Mouse (Mus musculus) forelimb bud, embryonic 11.5 days (tissue): ENCODE measurements around the gene Ccdc87.
"Not testable (repeated sequence)": the region's sequence is repeated elsewhere in the genome, so short reads cannot be mapped to it uniquely, and the experiment has no call there.

Source experiments
- DNase-seq: peaks from one replicate; pipeline ENCODE4 v3.0.0-alpha.2; 2012; ENCODE audit warnings: low read depth, low spot score

Gene Ccdc87

GRCm38 (mm10) chr19:4838526-4839140, 533 bp upstream of the Ccdc87 start:
- no peak for DNase-seq

DNA sequence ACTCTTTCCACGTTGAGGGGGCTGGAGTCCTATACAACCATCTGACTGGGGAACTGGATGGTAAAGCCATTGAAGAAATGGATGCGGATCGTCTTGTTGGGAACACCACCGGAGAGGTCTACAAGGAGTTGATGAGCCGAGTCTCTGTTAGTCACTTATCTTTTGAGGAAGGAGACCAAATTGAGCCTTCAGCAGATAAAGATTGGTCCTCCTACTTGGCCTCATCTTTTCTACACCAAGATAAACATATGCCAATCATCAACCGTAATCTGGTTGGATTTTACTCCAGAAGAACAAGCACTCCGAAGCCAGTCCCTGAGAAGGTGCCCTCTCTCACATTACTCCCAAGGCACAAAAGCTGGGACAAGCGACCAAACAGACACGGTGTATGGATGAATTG, 1.7 kb downstream of the Ccdc87 start:
- DNase-seq, result no peak

GRCm38 (mm10) chr19:4842611-4843010, 3.4 kb downstream of the Ccdc87 start:
- no peak for DNase-seq

GRCm38 (mm10) chr19:4845846-4846245, 6.7 kb downstream of the Ccdc87 start:
- DNase-seq, result no peak

DNA sequence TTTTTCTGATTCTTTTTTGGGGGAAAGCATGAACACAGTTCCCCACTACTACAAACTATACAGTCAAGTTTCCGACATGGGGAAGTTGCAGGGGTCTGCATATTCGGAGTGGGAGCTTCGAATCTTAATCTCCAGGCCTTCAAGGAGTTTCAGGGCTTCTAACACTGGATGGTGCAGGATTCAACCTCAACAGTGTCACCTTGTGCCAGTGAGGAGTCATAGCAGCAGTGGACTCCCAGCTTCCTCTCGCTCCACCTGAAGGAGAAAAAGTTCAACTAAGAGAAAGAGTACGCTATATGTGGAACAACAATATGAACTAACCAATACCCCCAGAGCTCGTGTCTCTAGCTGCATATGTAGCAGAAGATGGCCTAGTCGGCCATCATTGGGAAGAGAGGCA, 8.3 kb downstream of the Ccdc87 start:
- no peak for DNase-seq

GRCm38 (mm10) chr19:4849800-4850199, 10.6 kb downstream of the Ccdc87 start:
- DNase-seq, result no peak

DNA sequence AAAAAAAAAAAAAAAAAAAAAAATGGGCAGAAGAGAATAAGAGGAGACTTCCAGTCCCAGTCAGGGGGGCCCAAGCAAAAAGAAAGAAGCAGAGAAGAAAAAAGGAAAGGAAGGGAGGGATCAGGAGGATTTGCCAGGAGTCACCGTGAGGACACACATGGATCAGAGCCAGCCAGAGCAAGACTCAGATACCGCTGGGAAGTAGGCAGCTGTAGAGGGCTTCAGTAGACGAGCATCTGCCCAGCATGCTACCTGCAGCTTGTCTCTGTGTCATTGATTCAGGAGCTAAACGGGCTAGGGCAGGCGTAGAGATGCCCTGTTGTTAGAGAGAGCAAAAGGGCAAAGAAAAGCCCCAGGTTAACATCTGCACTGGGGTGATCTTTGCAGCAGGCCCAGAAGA, 11.1 kb downstream of the Ccdc87 start:
- DNase-seq, result no peak

DNA sequence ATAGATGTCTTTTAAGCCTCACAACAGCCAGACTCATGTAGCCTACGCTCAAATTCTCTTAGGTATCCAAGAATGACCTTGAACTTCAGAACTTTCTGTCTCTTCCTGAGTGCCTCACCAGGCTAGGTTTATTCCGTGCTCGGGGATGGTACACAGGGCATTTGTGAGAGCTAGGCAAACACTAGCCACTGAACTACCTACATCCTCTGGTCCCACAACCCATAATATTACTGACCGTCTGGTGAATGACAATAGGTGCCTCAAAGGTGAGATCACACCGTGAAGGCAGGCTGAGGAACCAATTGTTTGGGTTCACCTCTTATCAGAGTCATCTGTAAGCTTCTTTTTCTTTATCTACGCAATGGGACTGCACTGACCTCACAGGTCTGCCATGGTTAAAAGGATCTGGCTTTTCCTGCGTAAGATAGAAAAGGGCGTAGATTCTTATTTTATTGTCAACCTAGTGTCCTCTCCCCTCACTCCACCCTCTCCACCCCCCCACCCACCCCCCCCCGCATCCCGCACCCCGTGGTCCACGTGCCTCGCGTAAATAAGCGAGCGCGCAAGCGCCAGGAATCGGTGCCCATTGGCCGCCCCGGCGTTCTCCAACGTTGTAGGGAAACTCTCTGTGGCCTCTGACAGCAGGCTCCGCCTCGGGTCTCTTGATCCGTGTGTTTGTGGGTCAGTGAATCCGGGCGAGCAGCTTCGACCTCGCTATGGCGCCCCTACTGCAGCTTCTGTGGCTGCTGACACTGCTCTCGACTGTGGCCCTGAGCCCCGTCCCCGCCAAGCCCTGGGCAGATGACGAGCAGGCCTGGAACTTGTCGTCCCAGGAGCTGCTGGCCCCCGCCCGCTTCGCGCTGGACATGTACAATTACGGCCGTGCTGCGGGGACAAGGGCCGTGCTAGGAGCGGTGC, 15.6 kb downstream of the Ccdc87 start, which contains the start of gene Ctsf:
Gene Ctsf (plus strand): TSS at position 579 of the 918 bp plus-strand sequence.
- DNase-seq, result peak; percentile 72

DNA sequence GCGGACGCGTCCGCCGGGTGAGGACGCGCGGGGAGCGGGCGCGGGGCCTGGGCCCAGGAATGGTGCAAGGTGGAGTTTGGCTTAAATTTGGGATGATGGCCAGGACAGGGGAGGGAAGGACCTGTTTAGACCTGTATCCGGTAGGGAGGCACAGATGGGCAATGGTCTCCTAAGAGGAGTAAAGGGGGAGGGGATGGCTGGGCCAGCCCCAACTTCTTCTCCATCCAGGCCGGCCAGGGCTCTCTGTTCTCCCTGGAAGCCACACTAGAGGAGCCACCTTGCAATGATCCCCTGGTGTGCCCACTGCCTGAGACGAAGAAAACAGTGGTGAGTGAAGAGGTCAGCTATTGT, 16.3 kb downstream of the Ccdc87 start:
- no peak for DNase-seq

DNA sequence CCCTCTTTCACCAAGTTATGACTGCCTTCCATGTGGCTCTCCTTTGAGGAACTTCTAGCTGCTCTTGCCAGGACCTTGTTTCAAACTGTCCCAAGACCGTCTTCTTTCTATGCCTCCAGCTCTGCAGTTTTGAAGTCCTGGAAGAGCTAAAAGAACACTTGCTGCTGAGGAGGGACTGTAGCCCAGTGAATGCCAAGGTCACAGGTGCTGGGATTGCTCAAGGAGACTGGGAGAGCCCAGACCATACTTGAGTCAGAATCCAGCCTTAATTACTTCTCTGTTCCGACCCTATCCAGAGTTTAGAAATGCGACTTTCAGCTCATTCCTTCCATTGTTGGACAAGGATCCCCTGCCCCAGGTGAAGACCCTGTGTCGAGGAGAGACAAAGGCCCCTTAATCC, 16.8 kb downstream of the Ccdc87 start:
- no peak for DNase-seq

DNA sequence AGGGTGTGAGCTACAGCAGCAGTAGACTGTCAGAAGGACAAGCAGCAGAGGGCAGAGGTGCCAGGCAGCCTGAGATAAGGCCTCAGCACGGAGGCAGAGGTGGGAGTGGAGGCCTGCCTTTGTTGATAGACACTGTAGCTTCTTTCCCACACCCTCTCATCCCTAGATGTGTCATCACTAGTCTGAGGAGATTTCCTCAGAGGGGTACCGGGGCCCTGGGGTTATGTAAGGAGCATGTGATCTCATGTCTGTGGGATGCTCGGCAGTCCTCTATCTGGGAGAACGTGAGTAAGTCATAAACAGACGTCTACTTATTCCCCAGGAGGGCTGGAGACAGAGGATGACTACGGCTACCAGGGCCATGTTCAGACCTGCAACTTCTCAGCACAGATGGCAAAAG, 19.9 kb downstream of the Ccdc87 start:
- no peak for DNase-seq

DNA sequence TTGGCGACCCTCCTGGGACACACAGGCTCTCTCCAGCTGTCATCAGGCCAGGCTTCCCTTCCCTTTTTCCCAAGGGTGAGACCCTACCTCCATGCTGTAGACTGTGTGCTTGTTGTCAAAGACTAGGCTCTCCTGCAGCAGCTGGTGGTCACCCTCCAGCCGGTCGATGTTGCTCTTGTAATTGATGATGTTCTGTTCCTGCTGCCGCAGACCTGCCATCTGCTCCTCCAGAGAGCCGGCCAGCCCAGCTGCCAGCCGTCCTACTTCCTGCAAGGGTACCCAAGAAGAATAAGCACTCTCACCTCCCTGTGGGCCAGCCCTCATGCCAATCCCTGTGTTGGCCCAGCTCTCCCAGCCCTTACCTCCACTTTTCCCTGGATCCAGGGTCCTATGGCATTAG, 23.9 kb downstream of the Ccdc87 start:
- DNase-seq, result no peak

- DNase-seq, result no peak
Observed at GRCm38 (mm10) chr19:4865147-4865546, 26.0 kb downstream of the Ccdc87 start.

- not testable (repeated sequence) for DNase-seq
Observed at GRCm38 (mm10) chr19:4874613-4875012, 35.4 kb downstream of the Ccdc87 start.

DNA sequence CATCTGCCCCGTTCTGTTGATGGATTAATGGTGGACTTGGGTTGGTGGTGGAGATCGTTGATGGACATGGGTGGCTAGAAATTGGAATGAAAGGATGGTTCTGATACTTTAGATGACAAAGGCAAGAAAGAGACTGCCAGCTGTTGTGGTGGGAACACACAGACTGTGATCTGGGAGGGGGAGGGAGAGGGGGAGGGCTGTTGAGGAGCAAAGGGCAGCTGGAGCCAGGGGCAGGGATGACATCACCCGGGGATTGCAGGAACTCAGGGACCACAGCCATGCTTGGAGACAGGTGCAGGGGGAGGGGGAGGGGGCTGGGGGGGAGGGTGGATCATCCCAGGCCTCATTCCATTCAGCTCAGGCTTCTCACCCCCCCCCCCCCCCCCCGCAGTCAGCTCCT, 37.1 kb downstream of the Ccdc87 start:
- no peak for DNase-seq

- no peak for DNase-seq
Observed at GRCm38 (mm10) chr19:4876755-4877154, 37.6 kb downstream of the Ccdc87 start.

DNA sequence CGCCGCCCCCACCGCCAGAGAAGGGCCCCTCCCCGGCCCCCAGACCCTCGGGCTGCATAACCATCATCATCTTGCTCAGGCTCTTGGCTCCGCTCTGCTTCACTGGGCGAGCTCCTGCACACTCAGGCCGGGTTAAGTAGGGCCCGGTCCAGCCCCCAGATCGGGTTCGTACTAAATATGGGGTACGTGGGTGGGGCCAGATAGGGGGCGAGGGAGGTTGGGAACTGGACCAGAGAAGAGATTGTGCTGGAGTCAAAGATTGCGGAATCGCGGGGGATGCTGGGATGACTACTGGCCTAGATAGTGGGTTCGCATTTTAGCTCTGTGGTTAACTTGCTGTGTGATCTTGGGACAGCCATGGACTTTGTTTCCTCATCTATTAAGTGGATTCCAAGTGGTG, 38.6 kb downstream of the Ccdc87 start, which contains the start of gene Actn3:
Gene Actn3 (minus strand): TSS at position 125 of the 400 bp plus-strand sequence.
- no peak for DNase-seq

DNA sequence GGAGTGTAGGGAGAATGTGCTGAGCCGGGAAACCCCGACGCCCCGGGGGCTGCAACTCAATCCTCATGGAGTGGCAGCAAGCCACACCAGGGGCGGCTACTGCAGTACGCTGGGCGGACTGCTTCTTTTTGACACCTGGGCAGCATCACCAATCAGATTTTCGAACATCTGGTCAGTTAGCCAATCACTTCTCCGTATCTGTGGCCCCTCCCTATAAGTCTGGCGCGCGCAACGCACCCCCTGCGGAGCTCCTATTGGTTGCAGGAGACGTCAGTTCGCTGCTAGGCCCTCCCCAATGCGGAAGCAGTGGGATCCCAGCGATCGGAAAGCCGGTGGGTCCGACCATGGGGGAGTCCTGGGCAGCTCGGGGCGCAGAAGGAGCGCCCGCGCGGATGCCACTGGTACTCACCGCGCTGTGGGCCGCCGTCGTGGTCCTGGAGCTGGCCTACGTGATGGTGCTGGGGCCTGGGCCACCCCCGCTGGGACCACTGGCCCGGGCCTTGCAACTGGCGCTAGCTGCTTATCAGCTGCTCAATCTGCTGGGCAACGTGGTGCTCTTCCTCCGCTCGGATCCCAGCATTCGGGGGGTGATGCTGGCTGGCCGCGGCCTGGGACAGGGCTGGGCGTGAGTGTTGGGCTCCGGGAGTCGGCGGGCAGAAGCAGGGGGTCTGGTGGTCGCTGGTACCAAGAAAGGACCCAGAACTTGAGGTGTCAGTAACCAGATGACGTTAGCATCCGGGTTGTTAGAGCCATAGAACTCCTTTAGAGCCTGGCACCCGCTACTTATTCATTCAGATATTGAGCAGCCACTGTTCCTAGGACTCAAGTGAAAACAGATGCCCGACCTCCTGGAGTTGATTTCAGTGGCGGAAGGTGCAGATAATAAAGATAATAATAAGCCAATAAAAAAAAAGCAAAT, 39.5 kb downstream of the Ccdc87 start, which contains the start of gene Zdhhc24:
Gene Zdhhc24 (plus strand): TSS at position 264 of the 919 bp plus-strand sequence.
- peak; percentile 96 for DNase-seq

- DNase-seq, result no peak
Observed at GRCm38 (mm10) chr19:4879324-4879703, 40.1 kb downstream of the Ccdc87 start.

- DNase-seq, result no peak
Observed at GRCm38 (mm10) chr19:4883961-4884360, 44.8 kb downstream of the Ccdc87 start.

DNA sequence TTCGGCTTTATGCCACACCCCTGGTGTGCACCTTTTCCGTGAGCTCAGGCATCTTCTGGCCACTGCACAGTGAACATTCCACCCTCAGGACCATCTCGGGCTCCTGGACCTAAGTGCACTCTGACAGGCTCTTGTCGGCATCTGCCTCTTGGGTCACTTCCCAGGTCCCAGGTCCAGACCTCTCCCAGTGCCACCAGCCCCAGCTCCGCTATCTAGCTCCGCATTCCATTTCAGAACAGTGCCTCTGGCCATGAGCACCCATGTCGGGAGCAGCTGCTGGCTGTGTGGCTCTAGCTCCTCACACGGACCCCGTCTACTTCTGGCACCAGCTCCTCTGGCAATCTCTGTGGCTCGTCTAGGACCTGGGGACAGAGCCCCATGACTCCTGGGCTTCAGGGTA, 50.6 kb downstream of the Ccdc87 start:
- DNase-seq, result no peak

- no peak for DNase-seq
Observed at GRCm38 (mm10) chr19:4891798-4892197, 52.6 kb downstream of the Ccdc87 start.
